Mouse (Mus musculus): ENCODE data around the gene Atxn2.

GRCm38 (mm10) chr5:121766038-121766773, 55.1 kb downstream of the Atxn2 start:
- TF ChIP-seq RAD21 (IDR thresholded peaks at IDR 0.05; ENCODE audit: low read depth, low read length): no peak; the same call in 1 of the 2 replicates
- no peak for TF ChIP-seq POLR2A (IDR thresholded peaks at IDR 0.05; ENCODE audit: low read depth, low read length)
- no peak for TF ChIP-seq MAX (IDR thresholded peaks at IDR 0.05; ENCODE audit: low read length)
- TF ChIP-seq CTCF (conservative IDR thresholded peaks at IDR 0.05 in 1 of 2, IDR thresholded peaks at IDR 0.05 in 1 of 2; ENCODE audit: low read depth in 2 of 2, low read length in 2 of 2): peak in 1 of 2 experiments; percentile 38; a peak in 2 of 4 replicates

Measured in CH12.LX (cell line).